Mouse (Mus musculus) thymus, postnatal 36 days (tissue): ENCODE measurements around the gene Pla2g6.

Experiments
- DNase-seq, 2 experiments: peaks; one replicate each; pipeline ENCODE4 v3.0.0; 2022; ENCODE audit warnings: mixed read lengths in 2 of 2

Pla2g6 gene

DNA sequence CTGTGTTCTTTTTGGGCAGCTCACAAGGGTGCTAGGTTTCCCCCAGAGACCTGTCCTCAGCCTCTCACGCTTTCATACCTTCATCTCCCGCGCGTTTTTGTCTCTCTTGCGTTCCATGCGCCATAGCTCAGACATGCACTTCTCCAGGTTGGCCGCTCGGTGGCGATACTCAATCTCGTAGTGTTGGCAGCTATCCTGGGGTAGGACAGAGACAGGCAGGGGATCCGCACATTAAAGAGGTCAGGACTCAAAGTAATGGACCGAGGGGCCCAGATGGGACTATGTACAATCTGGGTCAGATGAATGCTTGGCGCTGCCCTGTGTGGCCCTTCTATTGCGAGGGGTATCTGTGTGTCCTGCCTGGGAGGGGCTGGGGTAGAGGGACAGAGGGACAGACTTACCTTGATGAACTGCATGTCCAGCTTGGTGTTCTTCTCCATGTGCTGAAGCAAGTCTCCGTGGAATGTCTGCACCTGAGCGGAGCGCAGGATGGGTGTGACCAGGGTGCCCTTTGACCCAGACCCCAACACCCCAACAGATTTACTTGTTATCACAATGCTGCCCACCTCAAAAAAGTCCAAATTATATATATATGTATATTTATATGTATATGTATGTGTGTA is 57.0 kb downstream of the Pla2g6 start:
- DNase-seq = peak; percentile 67 to 69

DNA sequence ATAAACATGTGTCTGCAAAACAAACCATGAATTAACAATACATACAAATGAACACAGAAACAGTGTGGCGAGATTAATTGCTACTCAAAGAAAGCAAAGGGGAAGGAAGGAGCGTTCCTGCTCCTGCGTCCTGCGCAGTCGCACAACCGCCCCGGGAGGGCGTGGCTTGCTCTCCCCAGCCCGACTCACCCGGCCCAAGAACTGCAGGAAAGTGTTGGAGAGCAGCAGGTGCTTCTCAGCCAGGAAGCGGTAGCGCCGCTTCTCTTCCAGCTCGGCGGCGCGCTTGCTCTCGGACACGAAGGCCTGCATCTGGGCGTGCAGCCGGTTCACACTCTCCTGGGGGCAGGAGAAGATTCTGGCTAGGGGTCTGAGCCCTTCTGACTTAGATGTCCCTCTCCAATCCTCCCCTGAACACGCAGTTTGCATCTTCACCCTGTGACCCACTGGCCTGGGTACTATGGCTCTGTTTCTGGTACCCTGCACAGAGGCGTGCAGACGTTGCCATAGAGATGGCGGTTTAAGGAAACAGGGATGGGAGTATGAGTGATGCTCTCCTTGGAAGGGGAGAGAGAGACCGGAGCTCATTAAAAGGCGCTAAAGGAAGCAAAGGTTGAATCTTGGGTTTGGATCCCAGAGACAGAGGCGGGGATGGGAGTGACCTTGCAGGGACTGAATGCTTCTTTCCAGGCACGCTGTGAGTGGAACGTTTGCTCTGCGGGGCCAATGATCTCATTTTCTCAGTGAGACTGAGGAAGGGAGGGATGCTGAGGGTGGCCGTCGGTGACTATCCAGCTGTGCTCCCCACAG is 57.7 kb downstream of the Pla2g6 start:
- DNase-seq = peak; percentile 90 to 95

DNA sequence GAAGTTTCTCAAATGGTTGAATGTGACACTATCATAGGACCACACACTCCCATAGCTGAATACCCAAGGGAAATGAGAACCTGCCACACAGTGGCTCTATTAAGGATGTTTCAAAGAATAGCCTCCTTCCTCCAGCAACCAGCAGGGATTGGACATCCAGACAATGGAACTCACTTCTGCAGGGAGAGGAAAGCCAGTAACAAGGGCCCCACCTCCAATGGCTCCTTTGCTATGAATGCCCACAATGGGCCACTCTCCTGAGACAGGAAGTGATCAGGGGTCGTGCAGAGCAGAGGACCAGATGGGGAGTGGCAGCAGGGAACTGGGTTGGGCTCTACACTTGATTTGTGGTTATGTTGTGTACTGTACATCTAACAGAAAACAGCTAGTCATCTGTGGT is 59.7 kb downstream of the Pla2g6 start:
- no peak for DNase-seq

DNA sequence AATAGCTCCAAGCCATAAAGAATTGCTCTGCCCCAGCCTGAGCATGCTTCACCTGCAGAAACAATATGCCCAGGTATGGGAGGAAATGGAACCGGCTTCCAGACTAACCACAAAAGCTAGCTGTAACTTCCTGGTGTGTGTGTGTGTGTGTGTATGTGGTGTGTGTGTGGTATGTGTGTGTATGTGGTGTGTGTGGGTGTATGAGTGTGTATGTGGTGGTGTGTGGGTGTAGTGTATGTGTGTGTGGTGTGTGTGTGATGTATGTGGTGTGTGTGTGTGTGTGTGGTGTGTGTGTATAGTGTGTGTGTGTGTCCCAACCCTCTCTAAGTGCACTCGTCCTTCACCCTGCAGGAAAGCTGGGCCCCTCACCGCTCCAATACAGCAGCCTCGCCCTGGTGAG is 62.8 kb downstream of the Pla2g6 start:
- DNase-seq = peak in 1 of 2 experiments; percentile 22

DNA sequence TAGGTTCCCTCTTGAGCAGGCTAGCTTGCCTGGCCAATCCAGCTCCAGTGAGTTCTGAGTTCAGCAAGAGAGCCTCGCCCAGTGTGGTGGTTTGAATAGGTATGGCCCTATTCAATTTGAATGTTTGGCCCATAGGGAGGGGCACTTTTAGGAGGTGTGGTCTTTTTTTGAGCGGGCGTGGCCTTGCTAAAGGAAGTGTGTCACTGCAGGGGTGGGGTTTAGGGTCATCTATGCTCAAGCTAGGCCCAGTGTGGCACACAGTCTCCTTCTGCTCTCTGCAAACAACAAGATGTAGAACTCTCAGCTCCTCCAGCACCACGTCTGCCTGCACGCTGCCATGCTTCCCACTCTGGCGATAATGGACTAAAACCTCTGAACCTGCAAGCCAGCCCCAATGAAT is 64.5 kb downstream of the Pla2g6 start:
- no peak for DNase-seq

DNA sequence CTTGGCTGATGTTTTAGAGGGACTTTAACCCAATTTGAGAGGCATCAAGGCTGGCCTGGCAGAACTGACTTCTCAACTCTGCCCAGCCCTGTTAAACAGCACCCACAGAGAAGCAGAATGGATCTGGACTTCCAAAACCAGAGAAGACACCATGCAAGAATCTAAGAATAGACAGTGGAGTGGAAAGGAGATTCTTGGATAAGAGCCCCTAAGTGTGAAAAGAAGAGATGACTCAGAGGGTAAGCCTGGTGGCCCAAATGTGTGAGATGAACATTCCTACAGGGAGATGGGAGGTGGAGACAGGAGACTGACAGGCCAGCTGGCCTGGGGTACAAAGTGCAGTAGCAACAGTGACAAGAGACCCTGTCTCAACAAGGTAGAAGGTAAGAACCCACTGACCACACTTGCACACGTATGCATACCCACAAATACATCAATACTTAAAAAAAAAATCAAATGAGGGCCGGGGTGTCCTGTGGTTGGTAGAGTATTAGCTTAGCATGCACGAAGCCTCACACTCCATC is 65.3 kb downstream of the Pla2g6 start:
- DNase-seq = no peak

DNA sequence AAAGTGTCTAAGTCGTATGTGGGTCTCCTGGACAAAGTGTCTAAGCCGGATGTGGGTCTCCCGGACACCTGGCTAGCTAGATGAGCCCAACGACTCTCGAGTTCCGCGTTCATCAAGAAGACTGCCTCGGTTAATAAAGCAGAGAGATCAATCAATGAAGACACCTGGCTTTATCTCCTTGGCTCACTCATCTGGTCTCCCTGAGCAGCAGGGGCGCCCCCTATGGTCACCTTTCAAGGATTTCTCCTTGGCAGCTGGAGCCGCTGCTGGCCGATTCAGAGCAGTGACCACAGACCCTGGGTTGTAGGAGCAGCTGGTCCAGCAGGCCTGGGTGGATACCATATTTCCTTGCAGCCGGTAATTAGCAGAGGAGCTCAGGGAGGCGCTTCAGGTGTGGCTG is 65.8 kb downstream of the Pla2g6 start:
- DNase-seq = peak in 1 of 2 experiments; percentile 27

DNA sequence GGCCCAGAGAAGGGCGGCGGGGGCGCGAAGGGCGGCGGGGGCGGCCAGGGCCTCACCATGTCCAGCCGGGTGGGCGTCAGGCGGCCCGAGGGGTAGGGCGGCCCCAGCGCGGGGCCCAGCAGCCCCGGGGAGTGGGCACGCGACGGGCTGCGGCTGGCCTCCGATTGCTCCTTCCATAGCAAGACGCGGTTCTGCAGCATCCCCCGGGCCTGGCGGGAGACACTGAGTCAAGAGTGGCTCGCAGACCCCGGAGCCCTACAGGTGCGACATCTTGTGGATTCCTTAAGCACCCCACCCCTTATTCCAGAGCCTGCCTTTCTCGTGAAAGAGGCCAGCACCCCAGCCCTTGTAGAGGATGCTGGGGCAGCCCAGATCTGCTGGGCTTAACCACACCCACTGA is 66.4 kb downstream of the Pla2g6 start:
- DNase-seq = no peak

DNA sequence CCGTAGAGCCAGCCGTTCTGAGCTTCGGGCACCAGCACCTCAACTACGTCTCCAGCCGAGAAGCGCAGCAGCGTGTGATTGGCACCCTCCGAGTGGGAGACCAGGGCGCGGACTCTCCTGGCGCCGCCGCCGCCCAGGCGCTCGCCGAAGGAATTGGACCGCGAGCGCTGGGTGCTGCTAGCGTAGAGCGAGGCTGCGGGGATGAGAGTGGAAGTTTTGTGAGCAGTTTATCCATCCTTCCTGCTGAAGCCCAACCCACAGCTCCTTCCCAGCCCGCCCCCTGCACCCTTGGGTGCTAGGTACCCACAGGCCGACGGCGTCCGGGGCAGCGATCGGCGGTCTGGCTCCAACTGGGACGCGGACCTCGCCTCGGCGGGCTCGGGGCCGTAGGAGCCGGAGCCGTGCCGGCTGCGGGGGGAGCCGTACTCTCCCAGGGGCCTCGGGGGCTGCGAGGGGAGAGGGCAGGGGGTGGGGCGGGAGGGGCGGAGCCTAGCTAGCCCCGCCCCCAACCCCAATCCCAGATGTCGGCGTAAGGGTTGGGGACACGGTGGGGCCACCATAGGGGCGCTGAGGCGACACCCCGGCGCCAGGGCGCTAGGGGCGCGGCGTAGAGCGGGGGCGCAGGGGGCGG is 67.0 kb downstream of the Pla2g6 start:
- peak; percentile 19 to 39 for DNase-seq

DNA sequence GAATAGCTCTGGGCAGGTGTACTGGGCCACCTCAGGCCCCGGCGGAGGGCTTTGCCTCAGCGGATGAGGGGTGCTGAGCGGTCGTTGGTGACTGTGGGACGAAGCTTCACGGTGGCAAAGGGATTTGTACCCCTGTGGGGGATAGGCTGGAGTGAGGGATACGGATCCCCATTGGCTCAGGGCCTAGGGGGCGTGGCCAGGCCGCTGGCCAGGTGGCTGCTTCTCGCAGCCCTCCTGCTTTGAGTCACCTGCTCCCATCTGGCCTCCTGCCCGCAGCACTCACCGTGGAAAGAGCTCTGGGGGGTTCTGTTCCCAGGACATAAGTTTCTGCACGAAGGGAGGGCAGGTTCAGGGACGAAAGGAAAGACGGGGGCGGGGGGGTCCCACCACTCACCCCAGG is 69.7 kb downstream of the Pla2g6 start:
- no peak for DNase-seq

DNA sequence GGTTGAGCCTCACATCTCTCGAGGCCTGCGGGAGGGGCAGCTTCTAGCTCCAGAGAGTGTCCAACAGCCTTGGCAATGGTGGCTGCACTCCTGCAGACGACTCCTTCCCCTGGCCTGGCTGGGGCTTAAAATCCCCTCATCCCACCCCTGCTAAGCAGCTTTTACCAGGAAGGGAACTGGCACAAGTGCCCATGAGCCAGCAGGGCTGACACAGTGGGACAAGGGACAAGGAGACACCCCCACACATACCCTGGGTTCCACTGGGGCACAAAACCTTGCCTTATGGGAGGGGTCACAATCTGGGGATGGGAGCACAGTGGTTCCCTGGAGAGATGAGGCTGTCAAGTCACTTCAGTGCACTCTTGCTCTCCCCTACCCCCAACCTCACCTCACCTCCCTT is 73.5 kb downstream of the Pla2g6 start, which contains the start of gene Slc16a8:
Slc16a8 (minus strand) TSS at position 101 of the 400 bp plus-strand sequence.
- no peak for DNase-seq

DNA sequence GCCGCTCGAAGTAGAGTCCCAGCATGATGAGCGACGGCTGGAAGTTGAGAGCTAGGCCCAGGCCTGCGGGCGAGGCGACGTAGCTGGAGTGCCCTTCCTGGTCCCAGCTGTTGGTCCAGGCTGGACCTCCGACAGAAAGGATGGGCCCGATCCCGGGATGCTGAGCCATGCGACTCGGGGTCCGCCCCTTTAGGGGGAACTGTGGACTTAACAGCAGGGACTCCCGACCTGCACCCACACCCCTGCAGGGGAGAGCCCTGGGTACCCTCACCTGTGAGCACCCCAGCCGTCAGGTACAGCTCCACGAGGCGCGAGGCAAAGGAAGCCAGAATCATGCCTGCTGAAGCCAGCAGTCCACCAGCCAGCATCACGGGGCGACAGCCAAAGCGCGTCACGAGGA is 75.6 kb downstream of the Pla2g6 start:
- DNase-seq = no peak

DNA sequence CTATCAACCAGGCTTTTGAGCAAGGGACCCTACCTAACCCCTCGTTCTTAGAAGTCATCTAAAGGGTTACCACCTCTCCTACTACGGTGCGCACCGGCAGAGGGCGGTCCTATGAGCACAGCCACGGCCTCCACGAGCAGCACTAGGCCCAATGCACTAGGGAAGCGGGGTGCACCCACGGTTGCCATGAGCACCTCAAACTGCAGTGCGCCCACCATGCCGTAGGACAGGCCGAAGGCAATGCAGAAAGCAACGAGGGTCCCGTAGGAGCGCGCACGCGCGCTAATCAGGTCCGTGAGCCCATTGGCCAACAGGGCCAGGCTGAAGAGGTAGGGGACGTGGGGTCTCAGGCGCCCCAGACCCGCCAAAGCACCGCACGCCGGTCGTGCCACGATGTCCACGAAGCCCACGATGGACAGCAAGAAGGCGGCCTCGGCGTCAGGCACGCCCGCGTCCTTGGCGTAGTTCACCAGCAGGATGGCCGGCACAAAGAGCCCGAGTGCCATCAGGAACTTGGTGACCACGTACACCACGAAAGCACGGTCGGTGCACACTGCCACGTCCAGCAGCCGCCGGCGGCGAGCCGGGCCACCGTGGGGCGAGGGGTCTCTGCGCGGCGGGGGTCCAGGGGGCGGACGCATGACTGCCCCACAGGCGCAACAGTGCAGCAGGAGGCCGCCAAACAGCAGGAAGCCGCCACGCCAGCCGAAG is 76.3 kb downstream of the Pla2g6 start:
- DNase-seq = no peak

DNA sequence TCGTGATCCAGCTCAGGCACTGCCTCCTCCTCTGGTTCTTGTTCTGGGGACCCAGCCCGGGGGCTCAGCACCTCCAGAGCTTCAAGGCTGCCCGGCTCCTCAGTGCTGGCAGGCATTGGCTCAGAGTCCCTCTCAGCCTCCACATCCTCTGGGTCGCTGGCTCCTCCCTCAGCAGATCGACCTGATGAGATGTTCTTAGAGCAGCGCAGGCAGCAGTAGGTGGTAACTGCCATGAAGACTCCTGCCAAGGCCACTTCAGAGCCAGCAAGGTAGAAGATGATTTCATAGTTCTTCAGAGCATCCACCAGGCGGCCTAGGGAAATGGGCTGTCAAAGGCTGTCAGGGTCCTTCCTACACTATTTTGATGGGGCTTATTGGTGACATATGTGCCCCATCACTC is 77.0 kb downstream of the Pla2g6 start:
- no peak for DNase-seq

DNA sequence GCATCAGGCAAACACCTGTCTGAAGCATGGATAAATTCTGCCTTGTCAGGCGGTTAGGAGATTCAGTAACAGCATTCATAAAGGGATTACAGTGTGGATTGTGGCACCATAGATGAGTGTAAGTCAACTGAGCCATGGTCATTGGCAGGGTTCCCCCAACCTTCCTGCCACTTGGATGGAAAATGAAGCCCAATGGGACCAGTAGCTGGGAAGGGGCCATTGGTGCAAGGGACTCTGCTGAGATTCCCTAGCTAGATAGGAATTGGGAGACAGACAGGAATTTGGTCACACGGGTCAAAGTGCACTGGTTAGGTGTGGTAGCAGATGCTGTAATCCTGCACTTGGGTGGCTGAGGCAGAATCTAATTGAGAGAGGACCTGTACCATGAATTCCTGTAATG is 78.0 kb downstream of the Pla2g6 start:
- no peak for DNase-seq

DNA sequence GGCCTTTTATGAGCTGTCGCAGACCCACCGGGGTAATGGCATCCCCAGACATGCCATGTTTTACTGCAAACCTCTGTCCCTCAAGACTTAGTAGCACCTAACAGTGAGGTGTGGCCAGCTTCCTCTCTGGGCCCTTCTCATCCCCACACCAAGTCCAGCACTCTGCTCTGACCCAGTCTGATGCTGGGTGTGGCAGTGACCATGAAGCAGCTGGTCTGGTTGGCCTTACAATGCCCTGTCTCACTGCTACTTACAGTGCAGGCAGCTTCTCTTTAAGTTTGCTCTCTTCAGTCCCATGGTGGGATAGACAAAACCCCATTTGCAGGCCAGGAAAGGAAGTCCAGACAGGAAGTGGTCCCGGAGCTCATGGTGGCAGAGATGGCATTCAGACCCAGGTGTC is 82.9 kb downstream of the Pla2g6 start:
- DNase-seq = no peak

DNA sequence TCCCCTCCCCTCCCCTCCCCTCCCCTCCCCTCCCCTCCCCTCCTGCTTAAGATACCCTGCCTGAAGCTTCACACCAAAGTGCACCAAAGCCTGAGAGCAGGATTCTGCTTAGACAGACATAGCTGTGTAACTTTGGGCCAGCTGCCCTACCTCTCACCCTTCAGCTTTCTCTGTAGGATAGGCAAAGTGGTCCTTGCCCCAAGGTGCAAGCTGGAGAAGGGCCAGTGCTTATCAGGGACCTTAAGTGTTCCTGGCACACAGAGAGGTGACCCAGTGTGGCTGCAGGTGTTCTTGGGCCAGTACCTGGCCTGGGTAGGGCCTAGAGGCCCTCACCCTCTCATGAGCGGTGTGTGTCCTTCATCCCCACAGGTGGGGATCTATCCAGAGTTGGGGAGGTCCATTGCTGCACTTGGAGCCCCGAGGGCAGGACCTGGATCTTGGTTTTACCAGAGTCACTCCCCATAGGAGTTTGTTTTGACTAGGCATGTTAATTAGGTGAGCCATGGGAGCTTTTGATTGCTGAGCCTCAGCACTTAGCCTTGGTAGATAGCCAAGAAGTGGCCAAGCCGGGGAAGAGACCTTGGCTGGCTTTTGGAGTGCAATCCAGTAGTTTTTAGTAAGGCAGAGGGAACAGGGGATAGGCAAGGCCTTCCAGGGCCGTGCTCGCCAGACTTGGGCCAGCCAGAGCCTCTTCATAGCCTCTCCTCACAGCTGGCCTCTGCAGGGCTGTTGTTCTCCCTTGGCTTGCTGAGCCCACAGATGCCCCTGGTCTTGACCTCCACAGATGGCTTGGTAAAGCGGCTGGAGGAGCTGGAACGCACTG is 83.9 kb downstream of the Pla2g6 start:
- DNase-seq = no peak

DNA sequence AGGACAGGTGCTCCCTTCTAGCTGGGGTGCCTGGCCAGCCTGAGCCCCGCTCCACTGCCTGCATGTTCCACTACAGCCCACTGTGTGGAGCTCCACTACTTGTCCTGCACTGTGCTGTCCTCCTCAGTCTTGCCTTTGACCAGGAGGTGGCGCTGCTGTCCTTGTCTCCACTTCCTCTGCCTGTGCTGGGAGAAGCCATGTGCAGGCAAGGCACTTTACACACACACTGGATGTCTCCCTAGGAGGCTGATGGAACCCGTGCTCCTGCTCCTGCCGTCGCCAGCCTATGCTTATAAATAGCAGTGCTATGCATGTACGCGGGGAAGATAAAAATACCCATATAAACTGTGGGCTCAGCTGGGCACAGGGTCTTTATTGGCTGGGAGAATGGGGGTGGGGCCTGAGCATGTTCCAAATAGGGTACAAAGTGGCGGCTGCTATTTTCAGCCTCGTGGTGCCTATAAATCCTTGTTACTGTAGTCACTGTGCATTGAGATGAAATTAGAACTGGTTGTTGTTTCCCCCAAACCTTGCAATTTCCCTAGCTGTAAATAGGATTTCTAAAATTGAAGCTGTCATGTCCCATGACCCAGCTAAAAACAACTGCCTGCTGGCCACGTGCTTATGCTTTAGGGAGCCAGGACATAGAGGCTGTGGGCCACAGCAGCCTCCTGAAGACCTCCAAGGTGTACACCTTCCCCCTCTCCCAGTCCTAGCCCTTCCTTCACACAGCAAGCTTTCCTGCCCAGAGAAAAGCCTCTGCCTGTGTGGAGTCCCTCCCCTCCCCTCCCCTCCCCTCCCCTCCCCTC is 84.8 kb downstream of the Pla2g6 start:
- DNase-seq = peak; percentile 92 to 94

DNA sequence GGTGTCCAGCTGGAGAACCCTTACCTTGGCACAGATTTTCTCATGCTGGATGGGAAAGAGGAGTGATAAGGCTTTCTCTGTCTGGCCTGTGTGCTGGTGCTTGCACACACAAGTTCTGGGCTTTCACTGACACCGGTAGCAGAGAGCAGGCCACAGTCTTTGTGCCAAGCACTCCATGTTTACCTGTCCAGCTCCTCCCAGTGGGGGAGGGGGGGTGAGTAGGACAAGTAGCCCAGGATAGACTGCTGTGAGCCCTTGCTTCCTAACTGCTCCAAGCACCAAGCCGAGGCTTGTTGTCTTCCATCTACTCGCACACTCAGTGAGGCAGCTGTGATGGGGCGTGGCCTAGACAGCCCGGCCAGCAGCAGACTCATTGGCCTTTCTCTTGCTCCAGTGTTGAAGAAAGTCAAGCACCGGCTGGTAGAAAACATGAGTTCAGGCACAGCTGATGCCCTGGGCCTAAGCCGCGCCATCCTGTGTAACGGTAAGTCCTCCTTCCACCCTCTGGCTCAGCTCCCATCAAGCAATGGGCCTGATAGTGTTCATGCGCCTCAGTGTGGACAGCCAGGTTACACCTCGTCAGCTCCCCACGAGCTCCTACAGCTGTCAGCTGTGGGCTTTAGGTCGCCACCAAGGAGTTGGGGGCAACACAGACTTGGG is 85.5 kb downstream of the Pla2g6 start:
- no peak for DNase-seq

DNA sequence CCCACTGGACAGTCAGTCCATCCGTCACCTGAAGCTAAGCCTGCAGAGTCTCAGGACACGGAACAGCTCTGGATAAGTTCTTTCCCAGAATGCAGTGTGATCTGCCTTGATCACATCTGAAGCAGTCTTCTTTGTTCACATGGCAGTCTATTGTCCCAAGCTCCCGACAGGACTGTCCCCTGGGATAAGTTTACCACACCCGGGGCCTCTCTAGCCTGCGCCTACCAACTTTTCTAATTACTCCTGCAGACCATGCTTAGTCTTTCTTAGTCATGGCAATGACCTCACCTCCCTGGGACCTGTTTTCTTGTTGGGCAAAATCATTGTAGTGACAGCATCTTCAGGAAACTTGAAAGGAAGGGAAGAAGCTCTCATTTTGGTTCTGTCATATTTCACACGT is 90.2 kb downstream of the Pla2g6 start:
- no peak for DNase-seq
